Mouse (Mus musculus) midbrain, postnatal 0 days (tissue): ENCODE data around the gene Flywch2. TPM values are rescaled to one million over a fixed set of nuclear protein-coding genes. Genes with fewer than 3 reads are reported as not detected.

Experiments used
- ATAC-seq: fragments of 200-750 bp; cut with Nextera tagmentation; 2 replicates; pipeline ENCODE4 v1.8.0; 2017; ENCODE audit warnings: moderate number of reproducible peaks, mild to moderate bottlenecking, moderate TSS enrichment, moderate library complexity; ENCODE audit not compliant: low FRiP score
- DNase-seq: peaks from one replicate; pipeline ENCODE4 v3.0.0-alpha.2; 2015; ENCODE audit warnings: low spot score
- H3K27ac ChIP-seq: fragments of 300-500 bp; sonication (generic); 2 replicates; pipeline ENCODE4 v1.5.1; 2014; ENCODE audit warnings: low read depth, mild to moderate bottlenecking, low read length, mixed read lengths
- H3K27me3 ChIP-seq: fragments of 300-500 bp; sonication (generic); 2 replicates; pipeline ENCODE4 v1.6.1; 2014; ENCODE audit warnings: low read length, control low read depth, mixed read lengths; ENCODE audit not compliant: insufficient read depth
- H3K36me3 ChIP-seq: fragments of 300-500 bp; sonication (generic); 2 replicates; pipeline ENCODE4 v1.6.1; 2014; ENCODE audit warnings: low read length, control low read depth, mixed read lengths; ENCODE audit not compliant: insufficient read depth
- H3K4me1 ChIP-seq: fragments of 300-500 bp; sonication (generic); 2 replicates; pipeline ENCODE4 v1.6.1; 2014; ENCODE audit warnings: mild to moderate bottlenecking, control low read depth, antibody characterized with exemption, low read length, mixed read lengths; ENCODE audit not compliant: insufficient read depth
- H3K4me2 ChIP-seq: fragments of 300-500 bp; sonication (generic); 2 replicates; pipeline ENCODE4 v1.6.1; 2014; ENCODE audit warnings: low read depth, mild to moderate bottlenecking, low read length, mixed read lengths; ENCODE audit not compliant: poor library complexity, severe bottlenecking
- H3K4me3 ChIP-seq: fragments of 300-500 bp; sonication (generic); 2 replicates; pipeline ENCODE4 v1.5.1; 2014; ENCODE audit warnings: low read depth, mild to moderate bottlenecking, low read length, moderate library complexity
- H3K9ac ChIP-seq: fragments of 300-500 bp; sonication (generic); replicated peaks from 2 replicates; pipeline ENCODE4 v1.6.1; 2014; ENCODE audit warnings: mild to moderate bottlenecking, low read length, moderate library complexity, mixed read lengths; ENCODE audit not compliant: poor library complexity, severe bottlenecking
- H3K9me3 ChIP-seq: fragments of 300-500 bp; sonication (generic); 2 replicates; pipeline ENCODE4 v1.6.1; 2016; ENCODE audit warnings: low read length, control low read depth
- CTCF ChIP-seq: IDR thresholded peaks from 2 replicates; pipeline ENCODE4 v1.5.1; 2016; ENCODE audit warnings: antibody characterized with exemption, mild to moderate bottlenecking
- WGBS: fragments of 180-500 bp; shearing (Covaris S2); extraction: QIAGEN DNeasy Blood & Tissue Kit; methylation state at CpG from one replicate; pipeline ENCODE4 v1.1.7; 2014; 5-methylcytosine and 5-hydroxymethylcytosine counted together
- polyA plus RNA-seq: library from polyadenylated mRNA; unstranded; fragments of >200 nt; fragmentation: Nextera tagmentation; extraction: Ambion mirVana; gene quantifications from 2 replicates; pipeline ENCODE4 v1.2.1, GENCODE M21; 2015
- total RNA-seq: library from RNA; depleted of rRNA; stranded (reverse); fragments of >200 nt; gene quantifications from 2 replicates; pipeline ENCODE4 v1.2.3, GENCODE M21; 2014

Gene Flywch2
- total and polyA plus RNA-seq, 2 experiments from 2014 or later, result 96.5 to 133 TPM

DNA sequence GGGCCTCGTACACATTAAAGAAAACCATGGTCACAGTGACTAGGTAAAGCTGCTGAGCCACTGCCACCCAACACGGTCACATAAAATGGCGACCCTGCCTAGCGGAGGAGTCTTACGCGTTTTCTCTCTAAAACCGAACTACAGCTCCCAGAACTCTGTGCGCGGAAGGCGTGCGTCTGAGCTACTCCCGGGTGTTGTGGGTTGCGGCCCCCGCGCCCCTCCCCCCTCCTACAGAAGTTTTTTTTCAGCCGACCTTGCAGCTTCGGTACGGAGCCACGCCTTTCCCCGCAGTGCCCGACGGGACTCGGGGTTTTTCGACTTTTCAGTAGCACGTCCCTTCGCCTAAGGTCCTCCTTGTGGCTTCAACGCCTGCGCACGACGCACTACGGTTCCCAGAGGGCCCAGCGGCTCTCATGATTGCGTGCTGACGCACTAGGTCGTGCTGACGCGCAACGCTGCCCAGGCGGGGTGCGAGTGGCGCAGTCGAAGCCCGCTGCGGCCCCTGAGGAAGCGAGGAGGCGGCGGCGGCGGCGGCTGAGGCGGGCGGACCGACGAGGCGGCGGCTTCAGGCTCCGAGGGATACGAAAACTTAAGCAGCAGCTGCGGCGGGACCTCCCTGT, 17.0 kb upstream of the Flywch2 start:
- ATAC-seq (peak; percentile 98), DNase-seq (peak; percentile 100)
- peaks cover 5% of the 10 kb centered on the region; the same call in 1 of the 2 replicates for H3K4me1 ChIP-seq
- WGBS, result 0% methylated on average over 59 of the region's 60 CpGs
- peaks cover under 1% of the 10 kb centered on the region; the same call in 1 of the 2 replicates for H3K36me3 ChIP-seq
- peak overlapping the region; percentile 84 for H3K4me3 ChIP-seq
- peak overlapping the region; percentile 85 for H3K9ac ChIP-seq
- H3K27me3 ChIP-seq, result no peaks in the 10 kb centered on the region
- peak overlapping the region; percentile 74 for H3K4me2 ChIP-seq
- peak overlapping the region; percentile 98 for H3K27ac ChIP-seq
- TF ChIP-seq CTCF, result 0 out of 2 replicates have a peak, but pooled peaks have one; percentile 1
- H3K9me3 ChIP-seq, result no peaks in the 10 kb centered on the region

DNA sequence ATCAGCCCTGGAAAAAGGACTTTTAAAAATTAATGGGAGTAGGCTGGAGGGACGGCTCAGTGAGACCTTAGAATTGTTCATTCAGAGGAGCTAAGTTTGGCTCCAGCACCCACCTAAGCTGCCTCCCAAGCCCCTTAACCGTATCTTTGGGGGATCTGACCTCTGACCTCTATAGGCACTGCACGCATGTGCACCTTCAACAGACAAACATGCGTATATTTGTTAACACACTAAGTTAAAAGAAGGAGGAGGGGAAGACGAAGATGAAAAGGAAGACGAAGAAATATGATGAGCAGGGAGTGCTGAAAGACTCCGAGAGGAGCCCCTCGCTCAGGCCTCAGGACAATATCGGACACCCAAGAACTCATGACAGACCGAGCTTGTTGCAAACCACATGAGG, 15.7 kb upstream of the Flywch2 start:
- TF ChIP-seq CTCF, result no peak
- Histone ChIP-seq H3K4me2 (no peak overlapping the region), H3K9me3 (no peaks in the 10 kb centered on the region), H3K27ac (no peak overlapping the region), H3K36me3 (no peaks in the 10 kb centered on the region), H3K4me1 (peaks cover 5% of the 10 kb centered on the region; the same call in 1 of the 2 replicates), H3K9ac (no peak overlapping the region), H3K4me3 (no peak overlapping the region), H3K27me3 (no peaks in the 10 kb centered on the region)
- no peak for ATAC-seq
- 94% methylated on average over 10 of the region's 10 CpGs for WGBS
- no peak for DNase-seq

DNA sequence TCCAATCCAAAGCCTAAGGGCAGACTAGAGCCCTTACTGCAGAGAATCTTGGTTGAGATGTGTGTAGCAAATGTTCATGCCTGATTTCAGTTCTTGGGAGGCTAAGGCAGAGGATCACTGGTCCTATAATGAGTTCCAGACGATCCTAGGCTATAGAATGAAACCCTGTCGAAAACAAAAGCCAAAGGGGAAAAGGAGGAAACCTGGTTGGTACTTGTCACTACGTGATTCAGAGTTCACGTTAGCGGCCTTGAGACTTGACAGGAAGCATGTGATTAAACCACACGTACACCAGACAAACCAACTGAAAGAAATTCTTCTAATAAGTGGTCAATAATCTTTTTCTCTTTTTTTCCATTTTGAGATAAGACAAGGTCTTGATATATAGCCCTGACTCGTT, 11.4 kb upstream of the Flywch2 start:
- Histone ChIP-seq H3K9me3 (no peaks in the 10 kb centered on the region), H3K27ac (no peak overlapping the region), H3K27me3 (no peaks in the 10 kb centered on the region), H3K9ac (no peak overlapping the region), H3K36me3 (no peaks in the 10 kb centered on the region), H3K4me1 (no peaks in the 10 kb centered on the region), H3K4me3 (no peak overlapping the region), H3K4me2 (no peak overlapping the region)
- 82% methylated on average over 7 of the region's 7 CpGs for WGBS
- TF ChIP-seq CTCF, result no peak
- DNase-seq (no peak), ATAC-seq (no peak)

DNA sequence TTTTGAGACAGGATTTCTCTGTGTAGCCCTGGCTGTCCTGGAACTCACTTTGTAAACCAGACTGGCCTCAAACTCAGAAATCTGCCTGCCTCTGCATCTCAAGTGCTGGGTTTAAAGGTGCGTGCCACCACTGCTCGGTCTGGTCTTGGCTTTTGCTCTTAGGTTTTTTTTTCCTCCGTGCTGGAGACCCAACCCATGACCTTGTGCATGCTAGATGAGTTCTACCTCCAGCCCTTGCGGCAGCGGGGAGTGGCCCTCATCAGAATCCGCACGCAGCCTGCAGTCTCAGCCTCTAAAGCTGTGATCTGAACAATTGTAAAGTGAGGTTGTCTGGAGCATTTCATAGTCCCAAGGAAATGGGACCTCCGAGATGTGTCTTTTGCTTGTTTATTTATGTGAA, 9.4 kb upstream of the Flywch2 start:
- WGBS, result 96% methylated on average over 8 of the region's 8 CpGs
- no peak for TF ChIP-seq CTCF
- Histone ChIP-seq H3K4me3 (no peak overlapping the region), H3K9me3 (no peaks in the 10 kb centered on the region), H3K4me1 (no peaks in the 10 kb centered on the region), H3K27ac (no peak overlapping the region), H3K27me3 (no peaks in the 10 kb centered on the region), H3K9ac (no peak overlapping the region), H3K36me3 (no peaks in the 10 kb centered on the region), H3K4me2 (no peak overlapping the region)
- ATAC-seq (no peak), DNase-seq (no peak)

DNA sequence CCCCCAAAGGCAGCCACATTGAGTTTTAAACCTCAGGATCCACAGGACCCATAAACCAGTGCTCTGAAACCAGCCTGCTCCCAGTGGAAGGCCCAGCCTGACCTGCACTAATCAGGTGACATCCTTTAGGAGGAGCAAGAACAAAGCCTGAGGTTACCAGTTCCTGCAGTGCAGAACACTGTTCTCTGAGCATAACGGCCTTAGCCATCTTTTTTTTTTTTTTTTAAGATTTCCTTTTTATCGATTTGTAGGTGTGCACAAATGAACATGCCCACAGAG, 5.1 kb upstream of the Flywch2 start:
- Histone ChIP-seq H3K9me3 (no peaks in the 10 kb centered on the region), H3K36me3 (no peaks in the 10 kb centered on the region), H3K27ac (peak overlapping the region; percentile 94), H3K4me3 (peak overlapping the region; percentile 38), H3K4me2 (peak overlapping the region; percentile 67), H3K27me3 (no peaks in the 10 kb centered on the region), H3K9ac (peak overlapping the region; percentile 61; the same call in 1 of the 2 replicates), H3K4me1 (no peaks in the 10 kb centered on the region)
- ATAC-seq (no peak), DNase-seq (no peak)
- no peak for TF ChIP-seq CTCF
- 25% methylated on average over 2 of the region's 2 CpGs for WGBS

DNA sequence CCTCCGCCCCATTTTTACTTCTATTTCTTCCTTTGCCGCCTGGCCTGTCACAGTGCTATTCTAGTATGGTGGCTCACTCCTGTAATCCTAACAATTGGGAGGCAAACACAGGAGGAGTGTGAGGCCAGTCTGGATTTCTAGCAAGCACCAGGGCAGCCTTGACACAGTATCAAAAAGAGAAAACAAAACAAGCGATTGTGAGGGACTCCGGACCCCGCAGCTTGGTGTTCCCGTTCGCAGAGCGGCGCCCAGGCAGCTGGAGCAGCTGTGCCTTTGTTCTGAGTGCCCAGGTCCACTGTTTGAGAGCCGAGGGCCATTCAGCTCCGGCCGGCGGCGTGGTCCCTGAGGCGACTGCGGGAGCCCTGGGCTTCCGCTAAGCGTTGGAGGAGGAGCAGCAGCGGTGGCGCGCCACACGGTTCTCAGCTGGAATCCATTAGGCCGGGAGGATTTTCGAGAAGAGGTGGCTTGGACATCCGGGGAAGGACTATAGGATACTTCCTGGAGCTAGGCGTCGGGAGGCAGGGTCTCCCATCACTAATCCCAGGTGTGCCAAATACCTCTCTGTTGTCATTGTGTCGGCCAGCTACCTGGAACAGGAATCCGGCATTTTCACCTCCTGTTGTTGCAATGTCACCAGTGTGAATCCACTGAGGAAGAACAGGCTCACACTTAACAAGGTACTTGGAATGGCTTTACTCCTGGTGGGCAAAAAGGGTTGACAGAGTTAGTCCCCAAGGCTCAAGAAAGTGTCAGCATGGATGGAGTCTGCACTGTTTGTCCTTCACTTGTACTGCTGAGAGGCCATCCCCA, 4.6 kb upstream of the Flywch2 start, which contains the start of gene Srrm2:
Gene Srrm2 (plus strand): TSS at position 264 of the 810 bp plus-strand sequence.
- Histone ChIP-seq H3K9ac (peak within 1 kb of the TSS; percentile 61), H3K27ac (peak within 1 kb of the TSS; percentile 94), H3K9me3 (no peaks in the 10 kb centered on the region), H3K36me3 (no peaks in the 10 kb centered on the region), H3K27me3 (no peaks in the 10 kb centered on the region), H3K4me3 (peak within 1 kb of the TSS; percentile 38), H3K4me1 (no peaks in the 10 kb centered on the region), H3K4me2 (peak within 1 kb of the TSS; percentile 67)
- peak; percentile 65 for DNase-seq
- no peak for TF ChIP-seq CTCF
- ATAC-seq, result peak; percentile 15; the same call in 1 of the 2 replicates
- WGBS, result under 1% methylated on average over 29 of the region's 29 CpGs
